Mouse (Mus musculus) embryonic fibroblast, embryonic 13.5 days (primary cell): ENCODE data around the gene BC005624. TPM values are rescaled to one million over a fixed set of nuclear protein-coding genes. Genes with fewer than 3 reads are reported as not detected.
"Not testable (repeated sequence)": the region's sequence is repeated elsewhere in the genome, so short reads cannot be mapped to it uniquely, and the experiment has no call there.

Experiments used
- H3K27ac ChIP-seq: 2 replicates; pipeline ENCODE4 v1.5.1; 2012; ENCODE audit warnings: low read length, control low read depth, inconsistent platforms; ENCODE audit not compliant: insufficient read depth
- H3K4me1 ChIP-seq: 2 replicates; pipeline ENCODE4 v1.6.1; 2011; ENCODE audit warnings: low read length; ENCODE audit not compliant: control insufficient read depth, insufficient read depth
- H3K4me3 ChIP-seq: 2 replicates; pipeline ENCODE4 v1.5.1; 2011; ENCODE audit warnings: mild to moderate bottlenecking, control low read depth, low read length; ENCODE audit not compliant: insufficient read depth
- CTCF ChIP-seq: IDR thresholded peaks from 2 replicates; pipeline ENCODE4 v1.5.1; 2011; ENCODE audit warnings: mild to moderate bottlenecking, control low read depth, low read length, moderate library complexity, borderline replicate concordance; ENCODE audit not compliant: insufficient read depth
- POLR2A ChIP-seq: IDR thresholded peaks from 2 replicates; pipeline ENCODE4 v1.6.1; 2011; ENCODE audit warnings: low read depth, mild to moderate bottlenecking, control low read depth, low read length, moderate library complexity
- polyA plus RNA-seq: library from polyadenylated mRNA; stranded (reverse); fragments of >200 nt; gene quantifications from 2 replicates; pipeline ENCODE4 v1.2.4, GENCODE M21; 2011; ENCODE audit warnings: low read depth; ENCODE audit not compliant: missing spikeins, insufficient read length

BC005624 gene
- polyA plus RNA-seq, 1 experiment = 31.6 TPM

DNA sequence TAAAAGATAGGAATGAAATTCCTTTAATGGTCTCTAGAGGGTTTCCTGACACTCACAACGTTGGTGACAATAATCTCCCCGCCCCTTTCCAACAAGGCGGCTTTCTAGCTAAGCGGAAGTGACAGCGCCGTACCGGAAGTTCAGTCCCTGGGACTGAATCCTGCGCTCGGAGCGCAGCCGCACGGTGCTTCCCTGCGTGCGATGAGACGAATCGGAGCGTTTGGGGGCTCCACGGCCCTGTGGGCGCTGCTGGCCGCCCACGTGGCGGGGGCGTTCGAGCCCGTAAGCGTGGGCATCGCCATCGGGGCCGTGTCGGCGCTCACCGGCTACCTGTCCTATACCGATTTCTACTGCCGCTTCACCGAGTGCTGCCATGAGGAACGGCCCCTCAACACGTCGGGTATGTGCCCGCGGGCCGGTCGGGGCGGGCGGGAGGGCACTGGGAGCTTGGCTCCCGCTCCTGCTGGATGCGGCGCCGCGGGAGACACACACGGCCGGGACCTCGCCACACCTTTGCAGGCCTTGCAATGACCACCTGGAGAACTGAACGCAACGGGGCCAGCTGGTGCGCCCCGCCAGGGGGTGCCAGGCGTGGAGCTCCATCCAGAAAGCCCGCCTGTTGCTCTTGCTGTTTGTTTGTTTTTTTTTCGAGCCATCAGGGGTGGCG is 29.0 kb downstream of the BC005624 start, which contains the start of gene Tor1b:
Gene Tor1b (plus strand): TSS at position 136 of the 667 bp plus-strand sequence.
- TF ChIP-seq POLR2A = peak; percentile 99
- no peak for TF ChIP-seq CTCF
- H3K4me3 ChIP-seq = peak within 1 kb of the TSS; percentile 87
- H3K4me1 ChIP-seq = no peaks in the 10 kb centered on the region
- H3K27ac ChIP-seq = peak within 1 kb of the TSS; percentile 58; the same call in 1 of the 2 replicates

DNA sequence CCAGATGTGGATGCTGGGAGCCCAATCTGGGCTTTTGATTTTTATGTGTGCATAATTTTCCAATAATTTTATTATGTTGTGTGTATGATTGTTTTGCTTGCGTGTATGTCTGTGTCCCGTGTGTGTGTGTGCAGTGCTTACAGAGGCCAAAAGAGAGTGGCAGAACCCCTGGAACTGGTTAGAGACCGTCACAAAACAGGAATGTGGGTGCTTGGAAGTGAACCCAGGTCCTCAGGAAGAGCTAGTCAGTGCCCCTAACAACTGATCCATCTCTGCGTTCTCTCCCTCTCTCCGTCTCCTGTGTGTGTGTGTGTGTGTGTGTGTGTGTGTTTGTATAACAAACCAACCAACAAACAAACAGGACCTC is 29.6 kb downstream of the BC005624 start:
- TF ChIP-seq CTCF (no peak), POLR2A (no peak)
- Histone ChIP-seq H3K4me3 (no peak overlapping the region; the same call in 1 of the 2 replicates), H3K27ac (no peak overlapping the region)

DNA sequence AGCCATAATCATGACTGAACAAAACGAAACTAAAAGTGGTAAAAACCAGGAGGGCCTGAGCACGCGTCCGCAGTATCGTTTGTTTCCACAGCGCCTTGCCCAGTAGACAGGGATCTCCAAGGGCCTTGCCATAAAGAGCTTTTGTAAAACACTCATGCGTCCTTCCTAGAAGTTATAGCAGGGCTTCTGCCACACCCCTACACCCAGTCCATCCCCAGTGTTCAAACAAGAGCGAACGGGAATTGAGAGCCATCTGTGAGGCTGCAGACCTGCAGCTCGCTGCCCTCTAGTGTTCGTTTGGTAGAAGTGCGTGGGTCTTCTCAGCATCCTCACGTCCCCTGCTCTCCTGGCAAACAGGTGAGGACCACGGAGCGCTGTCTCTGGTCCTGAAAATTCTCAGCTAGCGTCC is 39.4 kb downstream of the BC005624 start:
- Histone ChIP-seq H3K4me1 (no peaks in the 10 kb centered on the region), H3K4me3 (no peak overlapping the region), H3K27ac (no peak overlapping the region)
- 0 out of 2 replicates have a peak, but pooled peaks have one; percentile 29 for TF ChIP-seq POLR2A
- peak; percentile 93 for TF ChIP-seq CTCF

More for the DNA sequence above, 29.6 kb downstream of the BC005624 start:
- no peaks in the 10 kb centered on the region for H3K4me1 ChIP-seq

DNA sequence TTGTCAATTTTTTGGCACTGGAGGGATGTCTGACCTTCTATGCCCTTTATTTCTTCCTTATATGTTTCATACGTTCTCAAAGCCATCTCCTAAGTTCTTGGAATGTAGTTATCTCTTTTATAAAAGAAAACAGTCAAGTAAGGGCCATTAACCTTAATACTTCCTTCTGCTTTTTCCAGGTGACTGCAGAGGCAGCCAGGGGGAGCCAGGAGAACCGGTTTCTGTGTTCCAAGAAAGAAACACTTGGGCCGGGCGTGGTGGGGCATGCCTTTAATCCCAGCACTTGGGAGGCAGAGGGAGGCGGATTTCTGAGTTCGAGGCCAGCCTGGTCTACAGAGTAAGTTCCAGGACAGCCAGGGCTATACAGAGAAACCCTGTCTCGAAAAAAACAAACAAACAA is 39.9 kb downstream of the BC005624 start:
- not testable (repeated sequence) for H3K4me1 ChIP-seq, H3K27ac ChIP-seq, H3K4me3 ChIP-seq

DNA sequence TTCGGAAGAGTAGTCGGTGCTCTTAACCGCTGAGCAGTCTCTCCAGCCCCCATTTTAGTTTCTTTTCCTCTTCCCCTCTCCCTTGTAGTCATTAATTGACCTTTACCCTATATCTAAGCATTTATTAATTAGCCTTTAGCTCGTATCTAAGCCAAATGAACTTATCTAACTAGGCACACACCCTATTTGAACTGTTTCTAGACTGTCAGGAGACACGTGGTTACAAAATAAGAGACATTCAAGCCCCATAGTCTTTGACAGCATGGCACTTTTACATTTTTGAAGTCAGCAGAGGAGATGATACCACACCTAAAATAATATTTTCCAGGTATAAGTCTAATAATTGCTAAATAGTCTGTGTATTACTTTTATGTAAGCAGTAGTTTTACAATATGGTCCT is 40.4 kb downstream of the BC005624 start:
- H3K4me1 ChIP-seq = no peaks in the 10 kb centered on the region
- TF ChIP-seq POLR2A (no peak), CTCF (no peak)

DNA sequence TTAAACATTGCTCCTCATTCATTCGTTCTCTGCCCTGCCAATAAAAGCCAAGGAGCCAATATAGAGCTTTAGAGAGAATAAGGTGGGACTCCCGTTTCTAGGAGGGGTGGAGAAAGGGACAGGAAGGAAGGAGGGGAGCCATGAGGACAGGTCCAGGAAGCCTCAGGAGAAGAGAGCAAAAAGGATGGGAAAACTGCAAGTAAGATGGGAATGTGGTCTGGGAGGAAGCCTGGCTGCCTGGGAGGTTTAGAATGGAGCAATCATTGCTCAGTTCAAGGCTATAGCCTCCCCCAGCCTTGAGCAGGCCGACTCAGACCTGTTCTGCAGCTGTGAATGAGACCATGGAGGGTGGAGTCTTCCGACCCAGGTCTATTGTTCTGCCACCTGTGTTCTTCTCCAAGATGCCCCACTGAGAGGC is 43.4 kb downstream of the BC005624 start:
- Histone ChIP-seq H3K27ac (no peak overlapping the region), H3K4me3 (no peak overlapping the region), H3K4me1 (no peaks in the 10 kb centered on the region)
- TF ChIP-seq POLR2A (no peak), CTCF (no peak)

More for the DNA sequence above, 40.4 kb downstream of the BC005624 start:
- Histone ChIP-seq H3K4me3 (no peak overlapping the region), H3K27ac (no peak overlapping the region)

DNA sequence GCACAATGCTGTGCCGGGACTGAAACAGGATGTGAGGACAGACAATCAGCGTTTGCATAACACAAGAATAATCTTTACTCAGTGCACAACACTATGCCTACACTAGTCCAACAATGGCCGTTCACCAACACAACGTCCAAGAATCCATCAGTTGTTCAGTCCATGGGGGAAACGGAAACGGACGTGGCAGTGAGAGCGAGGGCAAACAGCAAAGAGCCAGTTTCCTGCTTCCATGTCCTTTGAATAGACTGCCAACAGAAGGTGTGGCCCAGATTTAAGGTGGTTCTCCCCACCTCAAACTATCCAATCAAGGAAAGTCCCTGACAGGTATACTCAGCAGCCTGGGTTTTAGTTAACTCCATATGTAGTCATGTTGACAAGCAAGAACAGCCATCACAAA is 44.3 kb downstream of the BC005624 start:
- TF ChIP-seq CTCF (no peak), POLR2A (no peak)
- Histone ChIP-seq H3K4me1 (no peaks in the 10 kb centered on the region; the same call in 1 of the 2 replicates), H3K4me3 (no peak overlapping the region), H3K27ac (no peak overlapping the region)

DNA sequence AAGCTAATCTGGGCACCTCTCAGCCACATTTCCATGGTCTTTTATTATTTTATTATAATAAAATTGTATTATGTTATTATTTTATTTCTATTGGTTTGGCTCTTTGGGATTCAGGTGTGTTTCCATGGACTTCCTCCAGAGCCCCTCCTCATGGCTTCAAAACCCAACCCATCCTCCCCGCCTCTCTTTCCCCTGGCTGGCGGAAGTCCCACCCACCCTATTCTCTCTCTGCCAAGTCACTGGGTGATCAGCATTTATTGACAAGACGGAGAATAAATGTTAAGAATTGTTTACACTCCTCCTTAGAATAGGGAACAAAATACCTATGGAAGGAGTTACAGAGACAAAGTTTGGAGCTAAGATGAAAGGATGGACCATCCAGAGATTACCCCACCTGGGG is 45.2 kb downstream of the BC005624 start:
- no peak overlapping the region for H3K27ac ChIP-seq
- no peaks in the 10 kb centered on the region; the same call in 1 of the 2 replicates for H3K4me1 ChIP-seq
- TF ChIP-seq POLR2A = no peak
- TF ChIP-seq CTCF = no peak
- no peak overlapping the region for H3K4me3 ChIP-seq

DNA sequence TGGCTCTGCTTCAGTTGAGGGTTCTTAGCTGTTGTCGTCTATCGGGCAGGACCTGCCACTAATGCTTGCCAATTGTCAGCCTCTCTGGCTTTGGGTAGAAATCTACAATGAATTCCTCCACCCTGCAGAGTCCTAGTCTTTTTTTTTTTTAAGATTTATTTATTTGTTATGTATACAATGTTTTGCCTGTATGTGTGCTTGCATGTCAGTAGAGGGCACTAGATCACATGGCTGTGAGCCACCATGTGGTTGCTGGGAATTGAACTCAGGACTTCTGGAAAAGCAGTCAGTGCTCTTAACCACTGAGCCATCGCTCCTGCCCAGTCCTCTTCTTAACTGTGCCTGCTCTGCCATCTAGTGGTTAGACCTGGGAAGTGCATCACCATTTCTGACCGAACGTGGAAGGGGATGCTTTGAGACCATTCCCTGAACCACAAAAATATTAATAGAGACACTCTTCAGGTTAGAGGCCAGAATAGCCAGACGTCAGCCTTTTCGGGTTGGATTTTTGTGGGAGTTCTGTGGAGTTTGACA is 48.0 kb downstream of the BC005624 start:
- Histone ChIP-seq H3K4me1 (no peaks in the 10 kb centered on the region; the same call in 1 of the 2 replicates), H3K27ac (no peak overlapping the region), H3K4me3 (no peak overlapping the region)
- TF ChIP-seq CTCF (peak; percentile 88; the same call in 1 of the 2 replicates), POLR2A (no peak)

DNA sequence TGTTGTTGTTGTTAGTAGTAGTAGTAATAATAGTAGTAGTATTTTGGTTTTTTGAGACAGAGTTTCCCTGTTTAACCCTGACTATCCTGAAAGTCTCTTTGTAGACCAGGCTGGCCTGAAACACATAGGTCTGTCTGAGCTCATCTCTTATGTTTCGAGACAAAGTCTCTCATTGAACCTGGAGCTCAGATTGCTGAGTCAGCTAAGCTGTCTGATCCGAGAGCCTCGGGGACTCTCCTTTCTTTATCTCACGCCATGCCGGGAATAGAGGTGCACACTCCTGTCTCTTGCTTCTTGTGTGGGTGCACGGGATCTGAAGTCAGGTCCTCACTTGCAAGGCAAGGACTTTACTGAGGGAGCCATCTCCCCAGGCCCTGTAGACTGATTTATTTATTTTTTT is 49.0 kb downstream of the BC005624 start:
- Histone ChIP-seq H3K4me1 (no peaks in the 10 kb centered on the region; the same call in 1 of the 2 replicates), H3K27ac (no peak overlapping the region), H3K4me3 (no peak overlapping the region)
- no peak for TF ChIP-seq CTCF
- no peak for TF ChIP-seq POLR2A
